Mouse (Mus musculus): Measurements from ENCODE around the gene Cask. TPM values are rescaled to one million over a fixed set of nuclear protein-coding genes. Genes with fewer than 3 reads are reported as not detected.

Gene Cask
- polyA plus RNA-seq, 1 experiment from 2014 or later, result 13.6 TPM

DNA sequence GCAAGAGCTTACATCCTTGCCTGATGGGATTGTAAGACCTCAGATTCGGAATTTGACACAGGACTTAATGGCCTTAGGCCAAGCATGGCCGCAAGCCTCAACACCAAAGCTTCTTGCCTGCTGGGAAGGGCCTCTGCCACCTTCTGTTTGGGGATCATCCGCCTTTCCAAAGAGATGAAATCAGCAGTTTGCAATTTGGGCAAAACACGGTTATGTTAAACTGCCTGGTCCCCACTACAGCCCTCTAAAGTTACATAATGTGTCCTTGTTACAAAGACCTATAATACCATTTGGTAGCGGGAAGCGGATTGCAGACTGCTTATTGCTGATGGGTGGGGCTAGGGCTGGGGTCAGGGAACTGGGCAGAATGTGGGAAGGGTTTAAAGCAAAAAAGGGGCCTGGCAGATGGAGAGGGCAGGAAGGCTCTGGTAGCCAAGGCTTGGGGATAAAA, 384.0 kb downstream of the Cask start:
- no peak overlapping the region for H3K4me3 ChIP-seq (ENCODE audit: low read length)
- no peaks in the 10 kb centered on the region for H3K9me3 ChIP-seq (ENCODE audit: low read length)
- WGBS, result 83% methylated on average over 6 of the region's 6 CpGs
- no peaks in the 10 kb centered on the region for H3K4me1 ChIP-seq (ENCODE audit: insufficient read depth, low read length)
- no peak overlapping the region for H3K4me2 ChIP-seq (replicated peaks; ENCODE audit: low read depth, low read length)
- H3K36me3 ChIP-seq (ENCODE audit: insufficient read depth, low read length), result no peaks in the 10 kb centered on the region
- H3K9ac ChIP-seq (replicated peaks; ENCODE audit: low read length), result no peak overlapping the region
- ATAC-seq (ENCODE audit: low FRiP score, low TSS enrichment), result no peak
- peaks cover 11% of the 10 kb centered on the region; the same call in 1 of the 2 replicates for H3K27me3 ChIP-seq (ENCODE audit: insufficient read depth, low read length)
- no peak overlapping the region for H3K27ac ChIP-seq (ENCODE audit: low read length)

Small RNA genes within 50 kb of the gene (microRNA-seq; reads per million reads assigned to microRNA genes)
- not detected for gene Gm25246

Other genes starting within 250 kb of the Cask start
- gene Gpr34, start 219.3 kb downstream of the Cask start, polyA plus RNA-seq (2015; fragmentation: Nextera tagmentation; extraction: Ambion mirVana), result 1.1 TPM in 2 replicates
- 0.26 and 0.53 TPM in 2 replicates for gene Gpr82, start 190.0 kb downstream of the Cask start, polyA plus RNA-seq (2015; fragmentation: Nextera tagmentation; extraction: Ambion mirVana)